Mouse (Mus musculus) subcutaneous adipose tissue, adult 2 months (tissue): ENCODE measurements around the gene Enpep. TPM values are rescaled to one million over a fixed set of nuclear protein-coding genes. Genes with fewer than 3 reads are reported as not detected.

Source experiments
- polyA plus RNA-seq: library from polyadenylated mRNA; depleted of rRNA; stranded (reverse); fragments of >200 nt; gene quantifications from 2 replicates; pipeline ENCODE4 v1.2.3, GENCODE M21; 2012; ENCODE audit warnings: low replicate concordance; rRNA removed

The Enpep gene
- 46.8 and 51.2 TPM in 2 replicates for polyA plus RNA-seq

GRCm38 (mm10) chr3:129332586-129332985, at the start of gene Enpep:
Enpep (minus strand) TSS chr3:129332720.

Other genes with a start within 250 kb of the Enpep start
- gene Pitx2, start 132.8 kb downstream of the Enpep start, polyA plus RNA-seq, result 0.04 TPM in 1 of 2 replicates, not detected in the other
- 238 and 254 TPM in 2 replicates for gene Elovl6, start 199.6 kb upstream of the Enpep start, polyA plus RNA-seq